Mouse (Mus musculus): ENCODE results near the gene Akap3.

DNA sequence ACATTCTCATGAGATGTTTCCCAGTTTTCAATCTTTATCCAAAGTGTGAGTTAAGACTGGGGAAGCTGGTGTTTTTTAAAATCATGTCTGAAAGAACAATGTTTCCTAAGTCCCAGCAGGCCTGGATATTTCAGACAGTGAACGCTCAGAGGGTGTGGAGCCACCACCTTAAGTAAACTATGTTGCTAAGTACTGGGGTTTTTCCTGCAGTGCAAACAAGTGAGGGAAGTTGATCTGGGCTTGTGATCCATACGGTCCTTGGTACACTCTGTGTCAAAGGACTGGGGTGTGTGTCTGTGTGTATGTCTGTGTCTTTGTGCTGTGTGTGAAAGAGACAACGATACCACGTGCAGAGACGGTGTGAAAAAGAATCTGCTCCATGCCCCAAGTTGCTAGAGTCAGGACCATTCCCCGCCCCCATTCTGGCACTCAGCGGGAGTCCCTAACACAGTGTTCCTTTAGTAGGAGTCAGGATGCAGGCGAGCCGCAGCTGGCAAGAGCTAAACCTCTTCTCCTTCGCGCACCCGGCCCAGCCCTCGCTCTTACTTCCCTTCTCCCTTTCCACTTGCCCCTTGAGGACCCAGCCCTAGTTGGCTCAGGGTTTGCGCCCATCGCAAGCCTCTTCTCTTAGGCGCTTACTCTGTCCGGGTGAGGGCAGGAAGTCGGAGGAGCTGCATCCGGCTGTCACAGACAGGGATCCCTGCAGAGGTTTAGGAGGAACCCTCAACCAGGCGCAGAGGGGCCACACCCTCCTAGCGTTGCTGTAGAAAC lies 68.4 kb downstream of the Akap3 start, which contains the start of gene Dyrk4:
- TF ChIP-seq GATA1 (IDR thresholded peaks at IDR 0.05; ENCODE audit: low read length): no peak
- TF ChIP-seq TAL1 (IDR thresholded peaks at IDR 0.05; ENCODE audit: low read length): no peak
